In the genomic region with DNA sequence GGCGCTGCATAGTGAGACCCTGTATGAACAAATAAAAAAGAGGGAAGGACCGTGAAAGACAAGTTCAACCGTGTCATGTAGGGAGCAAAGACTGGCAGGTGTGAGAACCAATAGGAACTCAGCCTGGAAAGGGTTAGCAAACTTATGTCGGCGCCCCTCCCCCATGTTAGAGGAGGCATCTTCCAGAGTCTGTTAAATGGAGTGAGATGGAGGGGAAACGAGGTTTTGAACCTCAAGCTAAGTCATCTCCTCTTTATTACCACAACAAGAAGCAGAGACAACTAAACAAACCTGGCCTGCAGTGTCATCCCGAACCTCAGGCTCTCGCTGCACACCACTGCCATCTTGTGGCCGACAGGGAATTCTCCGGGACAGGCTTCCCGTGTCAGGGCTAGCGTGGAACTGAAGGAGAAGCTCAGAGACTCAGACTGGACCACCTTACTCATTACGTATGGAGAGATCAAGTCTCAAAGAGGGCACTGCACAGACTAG, we compare ENCODE assay signal across 8 mouse cellular contexts. TPM values are rescaled to one million over a fixed set of nuclear protein-coding genes. Genes with fewer than 3 reads are reported as not detected.
DNase-seq lines count a peak whose midpoint lies in the region; ATAC-seq lines count a peak whose summit lies in the region.

No protein-coding gene starts in this region.

- ATAC-seq in hindbrain, embryonic 14.5 days (ENCODE audit: low FRiP score), result peak; percentile 59; the same call in 1 of the 2 replicates

- WGBS in hindbrain, embryonic 14.5 days, result 3% methylated on average over 13 of the region's 13 CpGs

- peak overlapping the region; percentile 15; the same call in 1 of the 2 replicates for H3K4me2 ChIP-seq in hindbrain, embryonic 14.5 days (replicated peaks)

- no peaks in the 10 kb centered on the region for H3K27me3 ChIP-seq in hindbrain, embryonic 14.5 days (ENCODE audit: control insufficient read depth, insufficient read depth, low read length)

- H3K36me3 ChIP-seq in hindbrain, embryonic 14.5 days (replicated peaks; ENCODE audit: control insufficient read depth, insufficient read depth), result no peaks in the 10 kb centered on the region

- DNase-seq in R1 (ENCODE audit: low read depth, low spot score), result peak; percentile 91
- DNase-seq in cerebellum, postnatal 10 days, result peak; percentile 94
- DNase-seq in frontal cortex, postnatal 14 days (ENCODE audit: low spot score in 2 of 2), result peak; percentile 58 to 80
- peak; percentile 90 for DNase-seq in hindbrain, embryonic 14.5 days (ENCODE audit: low spot score)
- peak; percentile 81 for DNase-seq in layer of hippocampus, postnatal 36 days
- DNase-seq in lung, postnatal 36 days, result peak; percentile 88
- DNase-seq in retina, postnatal 7 days (ENCODE audit: low read depth, low spot score), result peak; percentile 82
- DNase-seq in urinary bladder, postnatal 25 days (ENCODE audit: low spot score), result peak; percentile 85

- H3K27ac ChIP-seq in hindbrain, embryonic 14.5 days, result no peak overlapping the region

- H3K4me1 ChIP-seq in hindbrain, embryonic 14.5 days (replicated peaks; ENCODE audit: control insufficient read depth, insufficient read depth, low read length), result no peaks in the 10 kb centered on the region

- no peak overlapping the region for H3K9ac ChIP-seq in hindbrain, embryonic 14.5 days

- no peaks in the 10 kb centered on the region for H3K9me3 ChIP-seq in hindbrain, embryonic 14.5 days (ENCODE audit: control insufficient read depth, low read length)

- no peak overlapping the region for H3K4me3 ChIP-seq in hindbrain, embryonic 14.5 days (replicated peaks; ENCODE audit: low read length)

RNA-seq across cellular contexts. Expression of gene Tinagl1, which starts 13.9 kb away (rescaled TPM):
- polyA plus RNA-seq in hindbrain, embryonic 14.5 days (2014; fragmentation: Nextera tagmentation; extraction: Ambion mirVana), result 6.6 and 8.5 TPM in 2 replicates
- 1 to 10 TPM; 6.2 to 9.9 TPM for total RNA-seq in layer of hippocampus, postnatal 36 days (2021)

RNA-seq across cellular contexts. Expression of gene Gm853, which starts 33.3 kb away (rescaled TPM):
- polyA plus RNA-seq in hindbrain, embryonic 14.5 days (2014; fragmentation: Nextera tagmentation; extraction: Ambion mirVana), result 0.86 and 2.4 TPM in 2 replicates
- total RNA-seq in layer of hippocampus, postnatal 36 days (2021), result not detected

RNA-seq across cellular contexts. Expression of gene Hcrtr1, which starts 49.7 kb away (rescaled TPM):
- 1.7 and 2.3 TPM in 2 replicates for polyA plus RNA-seq in hindbrain, embryonic 14.5 days (2014; fragmentation: Nextera tagmentation; extraction: Ambion mirVana)
- total RNA-seq in layer of hippocampus, postnatal 36 days (2021), result 1 to 10 TPM; 2.7 to 3.1 TPM
